Mouse (Mus musculus): ENCODE measurements around the gene Dynlt1c.
"Not testable (repeated sequence)": the region's sequence is repeated elsewhere in the genome, so short reads cannot be mapped to it uniquely, and the experiment has no call there.

GRCm38 (mm10) chr17:6588672-6589071, 12.8 kb upstream of the Dynlt1c start:
- not testable (repeated sequence) for TF ChIP-seq MAFK (IDR thresholded peaks at IDR 0.05; ENCODE audit: insufficient read depth, low read depth, low read length); CHD2 (IDR thresholded peaks at IDR 0.05; ENCODE audit: low read depth, low read length)
